Mouse (Mus musculus) left cerebral cortex, adult 9 months (tissue): Measurements from ENCODE around the gene Grap2.
"Not testable (repeated sequence)": the region's sequence is repeated elsewhere in the genome, so short reads cannot be mapped to it uniquely, and the experiment has no call there.

Experiments
- DNase-seq, 2 experiments: peaks; one replicate each; pipeline ENCODE4 v3.0.0; 2022; ENCODE audit warnings: low spot score in 2 of 2

Grap2 gene

DNA sequence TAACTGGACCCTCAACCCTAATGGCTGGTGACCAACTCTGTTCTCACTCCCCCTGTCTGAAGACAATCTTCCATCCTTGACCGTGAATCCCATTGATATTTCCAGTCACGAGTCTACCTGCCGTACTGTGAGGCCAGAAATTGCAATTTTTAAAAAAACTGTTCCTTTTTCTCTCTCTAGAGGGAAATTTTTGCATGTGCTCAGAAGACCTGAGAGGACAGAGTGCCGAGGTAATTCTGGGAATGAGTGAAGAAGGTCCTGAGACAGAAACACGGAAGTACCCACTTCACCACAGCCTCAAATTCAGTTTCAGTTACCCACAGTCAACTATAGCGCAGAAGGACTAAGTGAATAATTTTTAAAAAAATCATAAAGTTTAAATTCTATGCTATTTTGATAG, 5.7 kb upstream of the Grap2 start:
- DNase-seq: no peak

DNA sequence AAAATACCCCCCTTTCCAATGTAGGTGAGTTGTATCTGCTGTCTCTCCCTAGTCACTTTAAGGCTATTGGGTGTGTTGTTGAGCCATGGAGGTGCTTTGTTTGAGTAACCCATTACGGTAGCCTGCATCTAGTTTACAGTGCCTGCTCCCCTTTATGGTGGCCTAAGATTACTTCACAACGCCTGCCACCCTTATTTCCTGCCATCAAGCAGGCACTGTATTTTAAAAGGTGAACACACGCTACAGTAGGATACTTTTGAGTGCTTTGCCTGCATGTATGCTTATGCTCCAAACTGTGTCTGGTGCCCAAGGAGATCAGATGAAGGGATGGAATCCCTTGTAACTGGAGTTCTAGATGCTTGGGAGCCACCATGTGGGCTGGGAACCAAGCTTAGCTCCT, 5.3 kb upstream of the Grap2 start:
- DNase-seq: no peak

GRCm38 (mm10) chr15:80567731-80568130, 4.7 kb upstream of the Grap2 start:
- DNase-seq: no peak

GRCm38 (mm10) chr15:80569205-80569604, 3.2 kb upstream of the Grap2 start:
- DNase-seq: no peak

DNA sequence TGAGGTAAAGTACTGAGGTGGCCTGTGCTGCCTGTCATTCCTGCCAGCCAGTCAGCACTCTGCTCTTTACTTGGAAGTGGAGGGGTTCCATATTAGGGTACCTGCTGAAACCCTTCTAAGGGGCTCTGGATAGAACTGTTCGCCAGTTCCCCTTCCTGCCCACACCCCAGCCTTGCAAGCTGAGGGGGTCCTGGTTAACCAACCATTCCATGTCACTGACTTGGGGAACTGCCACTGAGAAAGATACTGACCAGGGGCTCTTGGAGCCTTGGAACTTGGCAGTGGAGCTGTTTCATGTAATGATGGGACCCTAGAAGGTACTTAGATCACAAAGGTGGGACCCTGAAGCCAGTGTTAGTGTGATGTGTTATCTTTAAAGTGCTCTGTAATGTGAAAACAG, 2.2 kb upstream of the Grap2 start:
- no peak for DNase-seq

GRCm38 (mm10) chr15:80571611-80572010, 783 bp upstream of the Grap2 start:
- DNase-seq: no peak

GRCm38 (mm10) chr15:80572811-80573520, 572 bp downstream of the Grap2 start:
- no peak for DNase-seq

DNA sequence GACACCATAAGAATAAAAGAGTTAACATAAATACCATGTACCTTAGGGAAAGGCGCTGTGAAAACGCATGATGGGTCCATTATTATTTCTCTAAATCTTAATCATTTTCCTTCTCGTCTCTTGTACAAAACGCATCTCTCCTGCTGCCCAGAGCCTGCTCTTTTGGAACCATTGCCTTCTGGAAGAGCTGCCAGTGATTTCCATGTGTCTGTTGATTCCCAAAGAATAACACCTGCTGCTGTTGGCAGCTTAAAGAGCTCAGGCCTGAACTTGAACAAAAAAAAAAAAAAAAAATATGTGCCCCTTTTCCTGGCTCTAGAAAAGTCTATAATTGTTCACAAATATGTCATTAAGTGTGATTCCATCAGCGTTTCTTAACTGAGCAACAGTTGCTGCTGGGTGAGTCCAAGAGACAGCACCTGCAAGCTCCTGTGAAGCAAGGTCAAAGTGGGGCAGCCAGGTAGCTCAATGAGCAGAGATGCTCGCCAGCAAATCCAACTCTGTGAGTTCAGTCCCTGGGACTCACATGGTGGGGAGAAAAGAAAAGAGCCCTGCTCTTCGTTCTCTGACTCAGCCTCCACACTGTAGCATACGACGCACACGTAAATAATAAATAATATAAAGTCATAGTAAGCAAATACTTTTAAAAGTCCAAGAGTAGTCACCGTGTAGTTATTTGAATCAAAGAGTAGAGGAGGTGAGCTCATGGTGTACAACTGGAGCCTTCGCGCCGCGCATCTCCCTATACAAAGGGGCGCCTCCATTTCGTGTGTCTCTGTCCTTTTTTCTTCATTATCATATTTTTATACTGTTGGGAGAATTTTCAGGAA, 2.0 kb downstream of the Grap2 start:
- no peak for DNase-seq

- DNase-seq: no peak
Measured at GRCm38 (mm10) chr15:80575817-80576370, 3.5 kb downstream of the Grap2 start.

GRCm38 (mm10) chr15:80576415-80576994, 4.1 kb downstream of the Grap2 start:
- no peak for DNase-seq

DNA sequence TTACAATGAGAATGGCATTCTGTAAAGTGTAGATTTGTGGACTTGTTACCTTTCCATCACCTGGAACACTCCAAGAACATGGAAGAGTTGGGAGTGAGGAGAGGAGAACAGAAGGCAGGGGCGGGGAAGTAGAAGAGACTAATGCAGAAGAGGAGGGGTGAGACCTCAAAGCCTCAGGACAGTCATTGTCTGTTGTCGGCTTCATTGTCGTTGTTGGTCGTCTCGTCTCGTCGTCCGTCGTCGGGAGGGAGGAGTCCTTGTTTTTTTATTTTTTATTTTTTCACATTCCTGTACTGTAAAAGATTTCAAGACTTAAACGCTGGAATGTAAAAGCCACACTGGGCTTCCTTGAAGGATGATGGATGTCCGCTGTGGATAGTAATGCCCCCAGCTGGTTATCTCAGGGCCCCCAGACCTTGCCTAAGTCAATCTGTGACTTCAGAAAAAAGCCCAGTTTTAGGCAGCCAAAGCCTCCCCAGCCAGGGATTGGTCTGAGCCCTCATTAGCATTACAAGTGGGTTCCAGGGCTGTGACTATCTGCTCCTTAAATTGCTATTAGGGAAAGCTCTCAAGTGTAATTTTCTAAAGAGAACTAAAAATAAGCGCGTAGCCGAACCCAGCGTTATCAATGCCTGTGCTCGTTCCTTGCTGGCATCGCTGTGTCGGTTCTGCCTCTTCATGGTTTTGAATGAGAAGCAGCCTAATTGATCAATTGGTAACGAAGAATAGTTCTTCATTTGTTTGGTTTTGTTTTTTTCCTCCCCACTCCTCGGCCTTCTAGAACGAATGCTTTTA, 5.0 kb downstream of the Grap2 start:
- no peak for DNase-seq

GRCm38 (mm10) chr15:80579121-80579520, 6.7 kb downstream of the Grap2 start:
- no peak for DNase-seq

- not testable (repeated sequence) for DNase-seq
Measured at GRCm38 (mm10) chr15:80580585-80580984, 8.2 kb downstream of the Grap2 start.

DNA sequence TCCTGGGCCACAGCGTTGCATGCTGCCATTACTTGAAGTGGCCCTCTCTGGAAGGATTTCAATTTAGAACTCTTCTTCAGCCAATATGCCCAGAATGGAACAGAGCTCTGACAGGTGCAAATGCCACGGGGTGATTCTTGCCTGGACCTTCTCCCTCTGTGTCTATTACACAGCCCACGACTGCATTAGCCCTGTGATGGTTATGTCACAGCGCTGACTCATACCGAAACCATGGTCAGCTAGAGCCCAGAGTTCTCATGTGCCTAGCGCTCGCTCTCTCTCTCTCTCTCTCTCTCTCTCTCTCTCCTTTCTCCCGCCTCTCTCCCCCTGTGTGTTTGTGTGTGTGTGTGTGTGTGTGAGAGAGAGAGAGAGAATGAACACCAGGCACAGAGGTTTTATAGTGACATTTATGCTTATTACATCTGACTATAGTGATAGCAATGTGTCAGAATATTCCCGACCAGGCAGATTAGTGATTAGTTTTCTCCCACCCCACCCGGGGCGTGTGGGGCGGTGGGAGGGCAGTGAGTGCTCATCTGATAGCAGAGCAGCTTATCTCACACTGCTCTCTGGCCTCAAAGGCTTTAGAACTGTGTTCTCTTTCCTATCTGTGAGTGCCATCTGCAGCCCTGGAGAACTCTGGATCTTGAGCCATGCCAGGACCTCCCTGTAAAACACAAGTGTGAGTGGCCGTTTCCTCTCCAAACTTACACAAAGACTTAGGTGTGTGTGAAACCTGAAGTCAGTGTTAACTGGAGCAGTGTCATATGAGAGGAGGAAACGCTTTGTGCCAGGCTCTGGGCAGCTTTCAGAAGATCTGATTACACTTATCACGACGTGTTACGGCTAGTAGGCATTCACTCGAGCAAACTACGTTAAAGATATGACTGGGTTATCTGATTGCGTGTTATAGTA, 10.4 kb downstream of the Grap2 start:
- no peak for DNase-seq

DNA sequence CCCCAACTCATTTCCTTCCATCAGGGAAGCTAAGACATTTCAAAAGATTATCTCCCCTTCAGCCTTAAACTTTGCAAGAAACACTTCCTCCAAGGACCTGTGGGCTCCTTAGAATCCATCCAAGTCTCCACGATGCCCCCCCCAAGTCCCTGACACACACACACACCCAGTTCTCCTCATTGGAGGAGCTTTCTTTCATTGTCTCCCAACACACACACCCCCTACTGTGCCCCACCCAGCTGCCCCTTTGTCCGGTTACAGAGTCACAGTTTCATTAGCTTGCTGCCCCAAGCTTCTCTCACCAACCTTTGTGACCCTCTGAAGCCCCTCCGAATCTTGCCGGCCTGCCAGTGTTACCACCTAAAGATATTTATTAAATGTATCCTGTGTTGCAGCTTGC, 13.9 kb downstream of the Grap2 start:
- no peak for DNase-seq

- no peak for DNase-seq
Measured at GRCm38 (mm10) chr15:80590641-80591040, 18.2 kb downstream of the Grap2 start.

DNA sequence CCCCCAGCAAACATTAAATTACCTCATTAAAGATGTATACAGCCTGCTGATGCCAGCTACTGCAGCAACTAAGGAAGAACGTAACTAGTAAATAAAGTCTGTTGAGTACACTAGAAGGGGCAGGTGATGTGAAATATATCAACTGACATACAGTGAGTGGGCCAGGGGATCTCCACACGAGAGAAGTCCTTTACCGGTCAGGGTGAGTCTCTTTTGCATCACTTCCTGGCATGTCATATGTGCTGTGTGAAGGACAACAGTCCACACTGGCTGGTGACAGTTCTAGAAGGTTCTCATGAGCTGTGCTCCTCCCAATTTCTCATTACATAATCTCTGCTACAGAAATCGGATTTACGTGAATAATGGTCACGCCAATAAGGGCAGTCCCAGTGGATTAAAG, 20.3 kb downstream of the Grap2 start:
- no peak for DNase-seq

GRCm38 (mm10) chr15:80593877-80594276, 21.5 kb downstream of the Grap2 start:
- no peak for DNase-seq

DNA sequence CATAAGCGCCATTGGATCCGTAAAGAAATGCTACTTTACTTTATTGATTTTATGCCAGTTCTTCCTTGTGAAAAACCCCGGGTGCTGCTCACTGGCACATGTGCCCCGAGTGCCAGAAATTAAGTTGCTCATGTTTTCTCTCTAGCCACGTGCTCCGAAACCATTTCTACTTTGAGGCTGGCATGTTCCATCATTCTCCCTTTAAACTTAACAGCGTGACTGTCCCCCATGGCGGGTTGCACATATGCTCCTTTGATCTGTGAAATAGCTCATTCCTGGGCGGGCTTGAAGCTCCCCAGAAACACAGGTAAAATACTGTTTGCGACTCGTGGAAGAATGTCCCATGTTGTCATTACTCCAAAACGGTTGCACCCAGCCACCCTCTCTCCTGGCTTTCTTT, 26.4 kb downstream of the Grap2 start:
- no peak for DNase-seq

DNA sequence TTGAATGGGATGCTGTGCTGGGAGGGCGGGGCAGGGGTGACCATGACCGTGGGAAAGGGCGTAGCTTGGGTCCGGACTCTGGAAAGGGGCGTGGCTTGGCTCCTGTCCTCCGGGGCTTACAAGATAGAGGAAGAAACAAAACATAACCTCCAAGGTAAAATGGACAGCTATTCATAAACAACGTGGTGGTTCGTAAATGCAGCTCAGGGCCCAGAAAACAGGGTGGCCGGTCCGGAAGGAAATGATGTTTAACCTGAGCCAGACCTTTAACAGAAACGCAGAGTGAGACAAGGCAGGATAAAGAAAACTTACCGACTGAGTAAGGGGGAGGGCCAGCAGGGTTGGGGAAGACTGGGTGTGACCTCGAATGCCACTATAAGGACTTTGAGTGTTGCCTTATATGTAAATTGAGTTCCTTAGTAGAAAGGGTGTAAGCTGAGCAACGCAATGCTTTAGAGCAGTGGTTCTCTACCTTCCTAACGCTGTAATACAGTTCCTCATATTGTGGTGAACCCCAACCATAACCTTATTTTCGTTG, 26.9 kb downstream of the Grap2 start:
- DNase-seq: no peak
